Mouse (Mus musculus) embryonic facial prominence, embryonic 15.5 days (tissue): ENCODE data around the gene Marf1. TPM values are rescaled to one million over a fixed set of nuclear protein-coding genes. Genes with fewer than 3 reads are reported as not detected.
"Not testable (repeated sequence)": the region's sequence is repeated elsewhere in the genome, so short reads cannot be mapped to it uniquely, and the experiment has no call there.

ENCODE experiments used
- ATAC-seq: fragments of 200-750 bp; cut with Nextera tagmentation; 2 replicates; pipeline ENCODE4 v1.8.0; 2017; ENCODE audit warnings: low read depth, moderate TSS enrichment; ENCODE audit not compliant: insufficient number of reproducible peaks, low FRiP score, low TSS enrichment
- H3K27ac ChIP-seq: fragments of 300-500 bp; sonication (generic); replicated peaks from 2 replicates; pipeline ENCODE4 v1.5.1; 2015; ENCODE audit warnings: mild to moderate bottlenecking, inconsistent platforms
- H3K27me3 ChIP-seq: fragments of 300-500 bp; sonication (generic); 2 replicates; pipeline ENCODE4 v1.6.1; 2015; ENCODE audit warnings: inconsistent platforms
- H3K36me3 ChIP-seq: fragments of 300-500 bp; sonication (generic); 2 replicates; pipeline ENCODE4 v1.6.1; 2015; ENCODE audit warnings: mild to moderate bottlenecking, inconsistent platforms
- H3K4me1 ChIP-seq: fragments of 300-500 bp; sonication (generic); 2 replicates; pipeline ENCODE4 v1.6.1; 2015; ENCODE audit warnings: inconsistent platforms
- H3K4me2 ChIP-seq: fragments of 300-500 bp; sonication (generic); replicated peaks from 2 replicates; pipeline ENCODE4 v1.6.1; 2015; ENCODE audit warnings: mild to moderate bottlenecking, inconsistent platforms
- H3K4me3 ChIP-seq: fragments of 300-500 bp; sonication (generic); replicated peaks from 2 replicates; pipeline ENCODE4 v1.5.1; 2015; ENCODE audit warnings: mild to moderate bottlenecking, inconsistent platforms
- H3K9ac ChIP-seq: fragments of 300-500 bp; sonication (generic); 2 replicates; pipeline ENCODE4 v1.6.1; 2015; ENCODE audit warnings: inconsistent platforms
- H3K9me3 ChIP-seq: fragments of 300-500 bp; sonication (generic); replicated peaks from 2 replicates; pipeline ENCODE4 v1.6.1; 2016; ENCODE audit warnings: inconsistent platforms
- WGBS: fragments of 180-500 bp; shearing (Covaris S2); methylation state at CpG from one replicate; pipeline ENCODE4 v1.1.7; 2015; 5-methylcytosine and 5-hydroxymethylcytosine counted together
- polyA plus RNA-seq: library from polyadenylated mRNA; unstranded; fragments of >200 nt; fragmentation: Nextera tagmentation; extraction: Ambion mirVana; gene quantifications from 2 replicates; pipeline ENCODE4 v1.2.1, GENCODE M21; 2015

Marf1 gene
- polyA plus RNA-seq, 1 experiment from 2014 or later, result 17.6 TPM

GRCm38 (mm10) chr16:14112742-14113141 is 50.4 kb downstream of the Marf1 start:
- Histone ChIP-seq H3K4me3 (no peak overlapping the region), H3K4me2 (no peak overlapping the region), H3K36me3 (peaks cover 67% of the 10 kb centered on the region), H3K9me3 (no peaks in the 10 kb centered on the region), H3K9ac (no peak overlapping the region), H3K27ac (no peak overlapping the region), H3K4me1 (no peaks in the 10 kb centered on the region), H3K27me3 (no peaks in the 10 kb centered on the region)
- no peak for ATAC-seq
- 95% methylated on average over 3 of the region's 3 CpGs for WGBS

GRCm38 (mm10) chr16:14112133-14112532 is 51.0 kb downstream of the Marf1 start:
- Histone ChIP-seq H3K4me3 (no peak overlapping the region), H3K4me1 (no peaks in the 10 kb centered on the region), H3K36me3 (peaks cover 62% of the 10 kb centered on the region), H3K9me3 (no peaks in the 10 kb centered on the region), H3K27me3 (no peaks in the 10 kb centered on the region), H3K4me2 (no peak overlapping the region), H3K9ac (no peak overlapping the region), H3K27ac (no peak overlapping the region)
- ATAC-seq, result no peak
- 71% methylated on average over 2 of the region's 2 CpGs for WGBS

DNA sequence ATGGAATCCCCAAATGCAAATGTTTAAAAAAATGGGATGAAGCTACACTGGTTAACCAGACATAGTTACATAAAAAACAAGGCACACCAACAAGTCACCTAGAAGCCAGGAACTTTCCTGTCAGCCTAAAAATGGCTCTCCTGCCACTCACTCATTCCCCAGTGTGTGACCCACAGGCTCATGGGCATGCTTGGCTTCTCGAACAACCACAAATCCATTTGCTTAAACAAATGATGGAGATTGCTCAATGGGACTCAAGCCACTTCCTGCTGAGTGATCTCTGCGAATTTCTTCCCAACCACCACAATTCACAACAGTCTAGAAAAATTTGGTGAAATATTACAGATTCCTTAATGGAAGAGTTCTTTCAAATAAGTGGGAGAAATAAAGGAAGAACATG is 52.2 kb downstream of the Marf1 start:
- WGBS, result 84% methylated on average over 2 of the region's 2 CpGs
- ATAC-seq, result no peak
- no peak overlapping the region for H3K4me3 ChIP-seq
- no peaks in the 10 kb centered on the region for H3K4me1 ChIP-seq
- no peak overlapping the region for H3K9ac ChIP-seq
- H3K9me3 ChIP-seq, result no peaks in the 10 kb centered on the region
- no peaks in the 10 kb centered on the region for H3K27me3 ChIP-seq
- peaks cover 56% of the 10 kb centered on the region for H3K36me3 ChIP-seq
- H3K27ac ChIP-seq, result no peak overlapping the region
- H3K4me2 ChIP-seq, result no peak overlapping the region

DNA sequence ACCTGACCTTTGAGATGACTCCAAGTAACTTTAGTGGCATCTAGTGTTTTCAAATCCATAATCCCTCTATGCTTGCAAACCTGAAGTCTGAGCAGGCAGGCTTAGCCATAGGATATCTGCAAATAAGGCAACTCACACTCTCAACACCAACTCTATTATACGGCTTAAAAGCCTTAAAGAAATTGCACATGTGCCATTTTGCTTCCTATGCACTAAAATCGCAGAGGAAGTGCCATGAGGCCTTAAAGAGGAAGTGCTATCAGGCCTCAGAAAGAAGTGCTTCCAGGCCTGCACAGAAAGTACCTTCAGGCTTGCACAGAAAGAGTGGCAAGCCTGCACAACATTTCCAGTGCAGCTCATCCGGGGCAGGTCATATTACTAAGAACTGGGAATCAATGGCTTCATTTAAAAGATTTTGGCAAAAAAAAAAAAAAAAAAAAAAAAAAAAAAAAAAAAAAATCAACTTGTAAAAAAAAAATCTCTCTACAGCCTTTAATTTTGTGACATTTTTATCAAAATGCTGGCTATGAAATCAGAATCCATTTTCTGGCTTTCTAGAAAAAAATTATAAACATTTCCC is 53.4 kb downstream of the Marf1 start:
- Histone ChIP-seq H3K27me3 (no peaks in the 10 kb centered on the region), H3K27ac (no peak overlapping the region), H3K4me2 (no peak overlapping the region), H3K9me3 (no peaks in the 10 kb centered on the region), H3K9ac (no peak overlapping the region), H3K4me3 (no peak overlapping the region), H3K4me1 (no peaks in the 10 kb centered on the region), H3K36me3 (peaks cover 51% of the 10 kb centered on the region)
- 62% methylated on average over 3 of the region's 3 CpGs for whole genome bisulfite sequencing
- ATAC-seq, result no peak

GRCm38 (mm10) chr16:14105891-14106290 is 57.3 kb downstream of the Marf1 start:
- no peak for ATAC-seq
- H3K4me2 ChIP-seq, result no peak overlapping the region
- H3K27ac ChIP-seq, result no peak overlapping the region
- H3K36me3 ChIP-seq, result peaks cover 22% of the 10 kb centered on the region
- H3K4me3 ChIP-seq, result no peak overlapping the region
- no peaks in the 10 kb centered on the region for H3K9me3 ChIP-seq
- no peaks in the 10 kb centered on the region for H3K4me1 ChIP-seq
- no peak overlapping the region for H3K9ac ChIP-seq
- 84% methylated on average over 6 of the region's 6 CpGs for WGBS
- no peaks in the 10 kb centered on the region for H3K27me3 ChIP-seq

GRCm38 (mm10) chr16:14091771-14092170 is 71.4 kb downstream of the Marf1 start:
- Histone ChIP-seq H3K27me3 (no peaks in the 10 kb centered on the region), H3K9me3 (no peaks in the 10 kb centered on the region), H3K36me3 (no peaks in the 10 kb centered on the region), H3K4me1 (no peaks in the 10 kb centered on the region), H3K4me2 (no peak overlapping the region), H3K9ac (no peak overlapping the region), H3K27ac (no peak overlapping the region), H3K4me3 (no peak overlapping the region)
- ATAC-seq, result no peak
- WGBS, result 61% methylated on average over 2 of the region's 2 CpGs

GRCm38 (mm10) chr16:14089296-14089695 is 73.9 kb downstream of the Marf1 start:
- WGBS, result 76% methylated on average over 3 of the region's 3 CpGs
- no peaks in the 10 kb centered on the region for H3K36me3 ChIP-seq
- H3K4me1 ChIP-seq, result no peaks in the 10 kb centered on the region
- no peaks in the 10 kb centered on the region for H3K9me3 ChIP-seq
- H3K27me3 ChIP-seq, result no peaks in the 10 kb centered on the region
- H3K27ac ChIP-seq, result no peak overlapping the region
- ATAC-seq, result no peak
- no peak overlapping the region for H3K4me3 ChIP-seq
- H3K4me2 ChIP-seq, result no peak overlapping the region
- H3K9ac ChIP-seq, result no peak overlapping the region

- Histone ChIP-seq H3K27ac (no peak overlapping the region), H3K4me3 (no peak overlapping the region), H3K4me2 (no peak overlapping the region), H3K27me3 (no peaks in the 10 kb centered on the region), H3K4me1 (no peaks in the 10 kb centered on the region), H3K9me3 (no peaks in the 10 kb centered on the region), H3K36me3 (no peaks in the 10 kb centered on the region), H3K9ac (no peak overlapping the region)
- ATAC-seq, result no peak
- WGBS, result 60% methylated on average over 3 of the region's 3 CpGs
Observed at GRCm38 (mm10) chr16:14088249-14088648, 74.9 kb downstream of the Marf1 start.

DNA sequence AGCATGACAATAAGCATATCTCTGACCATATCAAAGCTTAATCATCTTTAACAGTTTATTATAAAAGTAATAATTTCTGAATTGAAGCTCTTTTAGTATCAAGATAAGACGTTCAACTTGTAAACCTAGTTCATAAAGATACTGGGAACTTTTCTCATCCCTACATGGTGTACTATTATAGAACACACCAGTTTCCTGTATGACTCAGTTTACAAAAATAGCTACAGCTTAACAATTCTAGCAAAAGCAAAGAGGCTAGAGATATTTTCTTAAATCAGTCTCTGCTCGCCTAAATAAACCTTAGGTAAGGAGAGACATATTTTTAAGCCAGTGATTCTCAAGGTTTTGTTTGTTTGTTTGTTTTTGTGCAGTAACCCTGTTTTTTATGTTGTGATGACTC is 80.2 kb downstream of the Marf1 start:
- H3K4me1 ChIP-seq, result no peaks in the 10 kb centered on the region
- no peak overlapping the region for H3K9ac ChIP-seq
- H3K9me3 ChIP-seq, result no peaks in the 10 kb centered on the region
- no peak for ATAC-seq
- H3K27me3 ChIP-seq, result no peaks in the 10 kb centered on the region
- no peak overlapping the region for H3K27ac ChIP-seq
- H3K36me3 ChIP-seq, result no peaks in the 10 kb centered on the region
- no peak overlapping the region for H3K4me2 ChIP-seq
- no peak overlapping the region for H3K4me3 ChIP-seq
- WGBS, result 74% methylated on average over 2 of the region's 2 CpGs

- Histone ChIP-seq H3K9ac (no peak overlapping the region), H3K9me3 (no peaks in the 10 kb centered on the region), H3K36me3 (no peaks in the 10 kb centered on the region), H3K27me3 (no peaks in the 10 kb centered on the region), H3K4me3 (no peak overlapping the region), H3K4me1 (no peaks in the 10 kb centered on the region), H3K27ac (no peak overlapping the region), H3K4me2 (no peak overlapping the region)
- no peak for ATAC-seq
- 58% methylated on average over 5 of the region's 5 CpGs for WGBS
Observed at GRCm38 (mm10) chr16:14070471-14071169, 92.5 kb downstream of the Marf1 start.

DNA sequence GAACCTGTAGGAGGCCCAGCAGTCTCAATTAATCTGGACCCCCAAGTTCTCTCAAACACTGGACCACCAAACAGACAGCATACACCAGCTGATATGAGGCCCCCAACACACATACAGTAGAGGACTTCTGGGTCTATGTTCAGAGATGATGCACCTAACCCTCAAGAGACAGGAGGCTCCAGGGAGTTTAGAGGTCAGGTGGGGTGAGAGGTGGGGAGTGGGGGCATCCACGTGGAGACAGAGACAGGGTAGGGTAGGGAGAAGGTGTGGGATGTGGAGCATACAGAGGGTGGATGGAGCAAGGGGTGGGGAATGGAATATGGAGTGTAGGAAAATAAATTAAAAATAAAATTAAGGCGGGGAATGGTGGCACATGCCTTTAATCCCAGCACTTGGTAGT is 94.5 kb downstream of the Marf1 start:
- H3K9me3 ChIP-seq, result not testable (repeated sequence)
- 77% methylated on average over 2 of the region's 2 CpGs for WGBS

DNA sequence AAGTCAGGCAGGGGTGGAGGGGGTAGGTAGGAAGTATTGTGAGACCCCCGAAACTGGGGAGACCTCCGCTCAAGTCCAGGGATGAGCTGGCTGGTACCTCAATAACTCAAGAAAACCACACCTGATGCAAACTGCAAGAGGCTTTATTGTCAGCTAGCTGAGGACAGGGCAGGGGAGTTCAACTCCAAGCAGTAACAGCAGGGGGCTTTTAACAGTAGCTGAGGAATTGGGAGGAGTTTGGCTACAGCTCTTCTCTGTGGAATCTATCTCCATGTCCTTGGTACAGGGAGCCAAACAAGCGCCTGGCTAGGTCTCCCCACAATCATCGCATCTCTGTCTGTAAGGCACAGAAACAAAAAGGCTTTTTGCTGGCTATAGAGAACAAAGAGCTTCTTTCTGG is 96.6 kb downstream of the Marf1 start:
- WGBS, result 75% methylated on average over 4 of the region's 4 CpGs
- not testable (repeated sequence) for H3K4me1 ChIP-seq, H3K9me3 ChIP-seq, H3K27me3 ChIP-seq, ATAC-seq, H3K4me2 ChIP-seq, H3K27ac ChIP-seq, H3K36me3 ChIP-seq, H3K4me3 ChIP-seq, H3K9ac ChIP-seq

More for the DNA sequence above, 94.5 kb downstream of the Marf1 start:
- not testable (repeated sequence) for H3K27ac ChIP-seq, H3K4me1 ChIP-seq, ATAC-seq, H3K27me3 ChIP-seq, H3K4me2 ChIP-seq, H3K9ac ChIP-seq, H3K4me3 ChIP-seq, H3K36me3 ChIP-seq
